Mouse (Mus musculus): ENCODE results near the gene Myrfl.

DNA sequence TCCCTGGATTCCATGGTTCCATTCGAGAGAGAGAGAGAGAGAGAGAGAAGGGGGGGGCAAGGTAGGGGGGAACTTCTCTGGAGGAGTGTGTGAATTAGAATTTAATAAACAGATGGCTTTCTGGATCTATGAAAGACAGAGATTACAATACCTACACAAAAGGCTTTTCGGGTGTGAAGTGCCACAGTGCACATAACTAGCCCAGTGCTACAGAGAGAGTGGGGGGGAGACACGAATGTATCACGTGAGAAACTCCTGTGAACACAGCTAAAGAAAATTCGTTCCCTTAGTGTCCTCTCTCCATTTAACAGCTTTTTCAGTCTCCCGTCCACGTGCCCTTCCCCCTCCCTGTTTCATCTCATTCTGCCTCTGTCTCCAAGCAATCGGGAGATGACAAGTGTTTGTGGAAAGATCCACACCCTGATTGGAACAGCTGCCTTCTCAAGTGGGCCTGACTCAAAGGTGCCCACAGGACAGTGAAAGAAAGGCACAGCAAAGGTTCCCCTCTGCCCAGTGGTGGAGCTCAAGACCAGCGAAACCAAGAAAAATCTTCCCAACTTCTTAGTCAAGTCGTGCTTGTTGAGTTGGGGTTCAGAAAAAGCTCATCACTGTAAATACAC lies 166.6 kb downstream of the Myrfl start:
- no peak for TF ChIP-seq EP300 (IDR thresholded peaks at IDR 0.05; ENCODE audit: low read depth)
- no peak for TF ChIP-seq CTCF (IDR thresholded peaks at IDR 0.05; ENCODE audit: low read depth)
